Mouse (Mus musculus) ES-Bruce4 (cell line): ENCODE data around the gene Ppp1r26.

Experiments used
- CTCF ChIP-seq: IDR thresholded peaks from one replicate; pipeline ENCODE4 v1.8.1; 2011; ENCODE audit warnings: low read depth, low read length
- POLR2A ChIP-seq: IDR thresholded peaks from one replicate; pipeline ENCODE4 v1.8.1; 2011; ENCODE audit warnings: low read length; ENCODE audit not compliant: insufficient read depth

DNA sequence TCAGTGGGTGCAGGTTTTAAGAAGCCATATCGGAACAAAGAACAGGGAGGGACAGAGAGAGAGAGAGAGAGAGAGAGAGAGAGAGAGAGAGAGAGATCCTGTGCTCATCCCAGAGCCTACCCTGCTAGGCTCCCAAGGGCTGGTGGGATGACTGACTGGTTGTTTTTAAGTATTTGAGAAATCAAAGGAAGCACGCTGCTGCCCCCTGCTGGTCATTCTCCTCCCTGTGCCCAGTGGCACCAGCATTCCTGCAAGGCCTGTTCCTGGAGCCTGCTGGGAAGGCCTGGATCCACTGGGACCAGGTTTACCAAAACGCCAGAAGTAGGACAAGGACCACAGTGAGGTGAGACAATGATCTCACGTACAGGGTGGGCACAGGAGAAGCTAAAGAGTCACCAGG is 26.7 kb upstream of the Ppp1r26 start:
- TF ChIP-seq POLR2A (no peak), CTCF (peak; percentile 96)
